Mouse (Mus musculus): ENCODE measurements around the gene Asb12. TPM values are rescaled to one million over a fixed set of nuclear protein-coding genes. Genes with fewer than 3 reads are reported as not detected.

Asb12 gene
- total RNA-seq, 2 experiments from 2014 or later: not detected

Other genes with a start within 250 kb of the Asb12 start
- 1 to 10 TPM; 7.8 to 8.7 TPM for gene Amer1, start 113.1 kb downstream of the Asb12 start, total RNA-seq (2021)
- not detected for gene Pfn5, start 117 bp upstream of the Asb12 start, total RNA-seq (2021)
- gene Zc4h2, start 100.5 kb upstream of the Asb12 start, total RNA-seq (2021): 10 to 100 TPM; 22.1 to 25.4 TPM
- gene Zc3h12b, start 153.7 kb upstream of the Asb12 start, total RNA-seq (2021): 10 to 100 TPM; 23.0 to 28.2 TPM